Mouse (Mus musculus) thymus, adult 2 months (tissue): Measurements from ENCODE around the gene Ly6g5c.

Experiments used
- CTCF ChIP-seq: fragments of 200-500 bp; IDR thresholded peaks from 2 replicates; pipeline ENCODE4 v1.5.1; 2012; ENCODE audit warnings: mild to moderate bottlenecking, control low read depth, low read length, moderate library complexity, borderline replicate concordance; ENCODE audit not compliant: control insufficient read depth, poor library complexity, insufficient read depth; ENCODE audit errors: extremely low read depth
- POLR2A ChIP-seq: fragments of 200-500 bp; IDR thresholded peaks from 2 replicates; pipeline ENCODE4 v1.6.1; 2012; ENCODE audit warnings: mild to moderate bottlenecking, low read length, control low read depth, moderate library complexity; ENCODE audit not compliant: control insufficient read depth, poor library complexity, insufficient read depth; ENCODE audit errors: extremely low read depth

DNA sequence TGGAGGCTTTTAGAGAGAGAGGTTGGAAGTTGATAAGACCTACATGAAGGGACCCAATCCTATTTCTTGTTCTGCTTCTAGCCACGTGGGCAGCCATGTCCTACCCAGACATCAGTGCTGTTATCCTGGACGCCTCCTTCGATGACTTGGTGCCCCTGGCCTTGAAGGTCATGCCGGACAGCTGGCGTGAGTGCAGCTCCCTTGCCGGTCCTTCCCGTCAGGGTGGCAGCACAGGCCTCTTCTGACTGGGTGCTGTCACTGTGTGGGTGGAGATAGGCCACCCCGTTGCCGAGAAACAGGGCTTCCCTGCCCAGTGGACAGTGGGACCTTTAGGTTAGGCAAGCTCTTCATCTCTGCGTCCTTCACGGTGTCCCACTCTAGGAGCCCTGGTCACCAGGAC, 6.9 kb upstream of the Ly6g5c start:
- no peak for TF ChIP-seq CTCF
- TF ChIP-seq POLR2A, result no peak
